Mouse (Mus musculus): Measurements from ENCODE around the gene Shisa5. TPM values are rescaled to one million over a fixed set of nuclear protein-coding genes. Genes with fewer than 3 reads are reported as not detected.

Gene Shisa5
- polyA plus RNA-seq, 1 experiment from 2014 or later: 43.7 TPM

Other genes starting within 250 kb of the Shisa5 start
- 20.9 and 29.5 TPM in 2 replicates for gene Nckipsd, start 230.2 kb upstream of the Shisa5 start, polyA plus RNA-seq (2015; fragmentation: Nextera tagmentation; extraction: Ambion mirVana)
- 17.7 and 18.0 TPM in 2 replicates for gene Celsr3, start 212.2 kb upstream of the Shisa5 start, polyA plus RNA-seq (2015; fragmentation: Nextera tagmentation; extraction: Ambion mirVana)
- 11.3 and 12.5 TPM in 2 replicates for gene Slc26a6, start 185.3 kb upstream of the Shisa5 start, polyA plus RNA-seq (2015; fragmentation: Nextera tagmentation; extraction: Ambion mirVana)
- 0.46 TPM in 1 of 2 replicates, not detected in the other for gene Tmem89, start 123.9 kb upstream of the Shisa5 start, polyA plus RNA-seq (2015; fragmentation: Nextera tagmentation; extraction: Ambion mirVana)
- 366 and 383 TPM in 2 replicates for gene Uqcrc1, start 101.9 kb upstream of the Shisa5 start, polyA plus RNA-seq (2015; fragmentation: Nextera tagmentation; extraction: Ambion mirVana)
- 1.7 and 1.8 TPM in 2 replicates for gene Col7a1, start 85.0 kb upstream of the Shisa5 start, polyA plus RNA-seq (2015; fragmentation: Nextera tagmentation; extraction: Ambion mirVana)
- gene Ucn2, start 52.6 kb upstream of the Shisa5 start, polyA plus RNA-seq (2015; fragmentation: Nextera tagmentation; extraction: Ambion mirVana): not detected in 2 replicates
- gene Pfkfb4, start 46.8 kb upstream of the Shisa5 start, polyA plus RNA-seq (2015; fragmentation: Nextera tagmentation; extraction: Ambion mirVana): 24.4 and 30.6 TPM in 2 replicates
- 13.6 and 14.5 TPM in 2 replicates for gene Trex1, start 21.2 kb downstream of the Shisa5 start, polyA plus RNA-seq (2015; fragmentation: Nextera tagmentation; extraction: Ambion mirVana)
- gene Atrip, start 35.6 kb downstream of the Shisa5 start, polyA plus RNA-seq (2015; fragmentation: Nextera tagmentation; extraction: Ambion mirVana): 31.0 and 31.7 TPM in 2 replicates
- 12.8 and 14.6 TPM in 2 replicates for gene Ccdc51, start 43.9 kb downstream of the Shisa5 start, polyA plus RNA-seq (2015; fragmentation: Nextera tagmentation; extraction: Ambion mirVana)
- gene Tma7, start 44.0 kb downstream of the Shisa5 start, polyA plus RNA-seq (2015; fragmentation: Nextera tagmentation; extraction: Ambion mirVana): 724 and 757 TPM in 2 replicates
- gene Plxnb1, start 56.8 kb downstream of the Shisa5 start, polyA plus RNA-seq (2015; fragmentation: Nextera tagmentation; extraction: Ambion mirVana): 28.2 and 33.3 TPM in 2 replicates
- not detected in 2 replicates for gene Fbxw21, start 123.5 kb downstream of the Shisa5 start, polyA plus RNA-seq (2015; fragmentation: Nextera tagmentation; extraction: Ambion mirVana)
- gene Fbxw13, start 157.4 kb downstream of the Shisa5 start, polyA plus RNA-seq (2015; fragmentation: Nextera tagmentation; extraction: Ambion mirVana): not detected in 2 replicates
- not detected in 2 replicates for gene Fbxw20, start 196.2 kb downstream of the Shisa5 start, polyA plus RNA-seq (2015; fragmentation: Nextera tagmentation; extraction: Ambion mirVana)
- not detected in 2 replicates for gene Fbxw14, start 249.1 kb downstream of the Shisa5 start, polyA plus RNA-seq (2015; fragmentation: Nextera tagmentation; extraction: Ambion mirVana)

Measured in midbrain, embryonic 13.5 days (tissue).